ENCODE assay signal across 15 mouse cellular contexts in genomic region chr4:64092857-64093256, GRCm38 (mm10). TPM values are rescaled to one million over a fixed set of nuclear protein-coding genes. Genes with fewer than 3 reads are reported as not detected.
"Had no signal": no experiment of that assay in that cellular context is flagged by ENCODE, and none has a peak within 500 bp of the region (broad histone marks: within the 10 kb centered on the region; RNA-seq: fewer than 3 reads in every experiment).

No protein-coding gene starts in this region.

- ATAC-seq: midbrain, embryonic 15.5 days had no signal

- DNase-seq: kidney, adult 8-10 months; kidney, postnatal 14 days; kidney, postnatal 4 days; liver, embryonic 13.5 days; lung, adult 2 months; lung, postnatal 14 days; lung, postnatal 4 days; right cerebral cortex, adult 18-20 months; right cerebral cortex, postnatal 14 days; right cerebral cortex, postnatal 4 days; thymus, adult 2 months; thymus, postnatal 14 days; thymus, postnatal 4 days had no signal

RNA-seq across cellular contexts. Expression of gene Tnc, which starts 46.0 kb away (rescaled TPM):
- total RNA-seq: neutrophil, adult 5-6 weeks had no signal
